ENCODE assay signal across 9 mouse cellular contexts in genomic region chr11:103758706-103759105, GRCm38 (mm10). TPM values are rescaled to one million over a fixed set of nuclear protein-coding genes. Genes with fewer than 3 reads are reported as not detected.
A peak's percentile ranks its signal among the peaks of the same experiment; 100 is the strongest.
DNase-seq lines count a peak whose midpoint lies in the region; ATAC-seq and TF ChIP-seq lines count a peak whose summit lies in the region.
"Had no signal": no experiment of that assay in that cellular context is flagged by ENCODE, and none has a peak within 500 bp of the region (broad histone marks: within the 10 kb centered on the region; RNA-seq: fewer than 3 reads in every experiment).

No protein-coding gene starts in this region.

- peak; percentile 64 for DNase-seq in layer of hippocampus, adult 11-12 months (ENCODE audit: low spot score)
- DNase-seq in layer of hippocampus, adult 9-11 months, result no peak
- no peak for DNase-seq in Patski (ENCODE audit: low read depth, low spot score)
- peak; percentile 84 for DNase-seq in heart, postnatal 4 days
- DNase-seq in limb, embryonic 14.5 days (ENCODE audit: low spot score), result peak; percentile 43
- DNase-seq in retina, postnatal 1 day, result peak; percentile 76
- DNase-seq in urinary bladder, postnatal 36 days (ENCODE audit: low spot score in 2 of 2), result peak; percentile 35 to 68

- in situ Hi-C loops in Patski (cut with MboI; ENCODE audit: low pct_unique_long_range_greater_than_20kb), result loop anchor here (25.0 kb wide), 1 partner anchor 429 kb away; the partner anchor contains the start of gene Sppl2c

- no peak for TF ChIP-seq POLR2A in limb, embryonic 14.5 days (IDR thresholded peaks at IDR 0.05; ENCODE audit: borderline replicate concordance, extremely low read depth, insufficient read depth, insufficient read length)

- H3K4me2 ChIP-seq in limb, embryonic 14.5 days (replicated peaks; ENCODE audit: low read depth, low read length, severe bottlenecking), result no peak overlapping the region
- H3K4me2 ChIP-seq: heart, embryonic 15.5 days had no signal

- POLR2A ChIA-PET in Patski (lab: Charles Lee), result interaction anchor here (0.9 kb wide), 1 partner anchor 61 kb away, joined by 3 read pairs; the partner anchor contains the start of gene Gosr2

- no peak overlapping the region for H3K4me3 ChIP-seq in limb, embryonic 14.5 days (replicated peaks; ENCODE audit: low read length)
- H3K4me3 ChIP-seq: heart, embryonic 15.5 days had no signal

- H3K4me1 ChIP-seq in limb, embryonic 14.5 days (ENCODE audit: control insufficient read depth, insufficient read depth, low read length), result no peaks in the 10 kb centered on the region
- H3K4me1 ChIP-seq: heart, embryonic 15.5 days had no signal

- 7% methylated on average over 6 of the region's 6 CpGs for WGBS in limb, embryonic 14.5 days

- CTCF ChIA-PET in Patski (lab: Charles Lee), result interaction anchor here (1.0 to 3.0 kb wide), 8 partner anchors 8 to 167 kb away, joined by 3 to 14 read pairs (median 4); partner anchors contain the start of gene Lyzl6

- no peak overlapping the region for H3K27ac ChIP-seq in limb, embryonic 14.5 days (replicated peaks; ENCODE audit: low read depth, low read length)
- H3K27ac ChIP-seq: heart, embryonic 15.5 days had no signal

- peaks cover 14% of the 10 kb centered on the region for H3K27me3 ChIP-seq in Patski
- H3K27me3 ChIP-seq in limb, embryonic 14.5 days (ENCODE audit: control insufficient read depth, insufficient read depth, low read length), result no peaks in the 10 kb centered on the region; the same call in 1 of the 2 replicates

- TF ChIP-seq CTCF in Patski (IDR thresholded peaks at IDR 0.05), result peak; percentile 95

- no peak overlapping the region for H3K9ac ChIP-seq in limb, embryonic 14.5 days (ENCODE audit: low read depth, low read length, severe bottlenecking)
- H3K9ac ChIP-seq: heart, embryonic 15.5 days had no signal

- no peak for ATAC-seq in Patski
- ATAC-seq in common myeloid progenitor, adult 5-6 weeks (replicated peaks; ENCODE audit: low read depth, poor library complexity, severe bottlenecking), result peak; percentile 80
- no peak for ATAC-seq in limb, embryonic 14.5 days (ENCODE audit: low FRiP score, low read depth)

- no peaks in the 10 kb centered on the region for H3K9me3 ChIP-seq in limb, embryonic 14.5 days (ENCODE audit: control insufficient read depth, low read length)
- H3K9me3 ChIP-seq: heart, embryonic 15.5 days had no signal

- no peaks in the 10 kb centered on the region for H3K36me3 ChIP-seq in limb, embryonic 14.5 days (ENCODE audit: control insufficient read depth, insufficient read depth, low read length)
- H3K36me3 ChIP-seq: heart, embryonic 15.5 days had no signal

RNA-seq across cellular contexts. Expression of gene Wnt9b, which starts 9.1 kb away (rescaled TPM):
- not detected for polyA plus RNA-seq in Patski (2021)
- total RNA-seq in common myeloid progenitor, adult 5-6 weeks (2017), result not detected in 2 replicates
- 1 to 10 TPM; 1.0 to 1.2 TPM for total RNA-seq in heart, postnatal 4 days (2021)
- 0.62 and 0.63 TPM in 2 replicates for polyA plus RNA-seq in limb, embryonic 14.5 days (2012; rRNA removed)
- 0.47 and 0.80 TPM in 2 replicates for polyA plus RNA-seq in limb, embryonic 14.5 days (2014; fragmentation: Nextera tagmentation; extraction: Ambion mirVana)

RNA-seq across cellular contexts. Expression of gene Wnt3, which starts 15.2 kb away (rescaled TPM):
- not detected for polyA plus RNA-seq in Patski (2021)
- not detected in 2 replicates for total RNA-seq in common myeloid progenitor, adult 5-6 weeks (2017)
- total RNA-seq in heart, postnatal 4 days (2021), result not detected
- 11.9 and 12.9 TPM in 2 replicates for polyA plus RNA-seq in limb, embryonic 14.5 days (2012; rRNA removed)
- polyA plus RNA-seq in limb, embryonic 14.5 days (2014; fragmentation: Nextera tagmentation; extraction: Ambion mirVana), result 19.1 and 20.7 TPM in 2 replicates

Comparison
In these comparisons a context has a peak if more than half of its experiments do, and no peak if none do; other contexts are left out.
1. DNase-seq: peak in layer of hippocampus, adult 11-12 months (single experiment), heart, postnatal 4 days (single experiment), limb, embryonic 14.5 days (single experiment), retina, postnatal 1 day (single experiment) and urinary bladder, postnatal 36 days (2 of 2); none in layer of hippocampus, adult 9-11 months (single experiment) and Patski (single experiment).